Mouse (Mus musculus): ENCODE data around the gene Cd69. TPM values are rescaled to one million over a fixed set of nuclear protein-coding genes. Genes with fewer than 3 reads are reported as not detected.

Cd69 gene
- polyA plus RNA-seq, 1 experiment, result 4.8 TPM

DNA sequence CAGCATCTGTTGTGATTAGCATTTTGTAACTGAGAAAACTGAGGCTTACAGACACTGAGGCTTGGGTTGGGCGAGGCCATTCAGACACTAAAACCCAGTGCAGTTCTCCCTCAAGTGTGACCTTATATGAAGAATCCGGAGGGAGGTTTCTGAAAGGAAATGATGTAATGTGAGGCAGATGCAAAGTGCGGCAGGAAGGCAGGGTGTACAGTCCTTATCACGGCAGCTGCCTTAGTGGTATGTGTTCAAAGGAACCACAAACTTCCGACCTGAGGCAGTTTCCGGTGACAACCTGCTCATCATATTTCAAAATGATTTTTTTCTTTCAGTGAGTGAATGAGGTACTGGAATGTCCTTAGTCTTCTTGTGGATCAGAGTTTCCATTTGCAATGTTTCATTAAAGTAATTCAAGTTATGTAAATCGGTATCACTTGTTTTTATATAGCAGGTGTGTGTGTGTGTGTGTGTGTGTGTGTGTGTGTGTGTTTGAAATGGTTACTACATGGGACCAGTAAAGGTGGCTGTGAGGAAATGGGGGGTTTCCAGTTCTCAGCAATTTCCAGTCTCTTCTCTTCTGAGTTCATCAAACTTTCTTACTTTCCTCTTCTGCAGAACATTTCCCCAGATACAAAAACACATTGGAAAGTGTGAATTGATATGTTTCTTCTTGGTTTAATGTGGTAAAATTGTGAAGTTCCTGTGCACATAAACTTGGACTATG lies 9.3 kb upstream of the Cd69 start:
- TF ChIP-seq CTCF (IDR thresholded peaks at IDR 0.05; ENCODE audit: control insufficient read depth, insufficient read depth, low read length) (no peak), POLR2A (IDR thresholded peaks at IDR 0.05; ENCODE audit: borderline replicate concordance, control insufficient read depth, low read depth, low read length) (no peak)
- 3% methylated on average over 7 of the region's 7 CpGs for WGBS
- Histone ChIP-seq H3K4me3 (replicated peaks; ENCODE audit: control insufficient read depth, low read depth, low read length) (no peak overlapping the region), H3K27ac (ENCODE audit: control insufficient read depth, insufficient read depth, low read depth, low read length, poor library complexity) (no peak overlapping the region), H3K4me1 (ENCODE audit: control insufficient read depth, insufficient read depth, low read length) (no peaks in the 10 kb centered on the region; the same call in 1 of the 2 replicates)

DNA sequence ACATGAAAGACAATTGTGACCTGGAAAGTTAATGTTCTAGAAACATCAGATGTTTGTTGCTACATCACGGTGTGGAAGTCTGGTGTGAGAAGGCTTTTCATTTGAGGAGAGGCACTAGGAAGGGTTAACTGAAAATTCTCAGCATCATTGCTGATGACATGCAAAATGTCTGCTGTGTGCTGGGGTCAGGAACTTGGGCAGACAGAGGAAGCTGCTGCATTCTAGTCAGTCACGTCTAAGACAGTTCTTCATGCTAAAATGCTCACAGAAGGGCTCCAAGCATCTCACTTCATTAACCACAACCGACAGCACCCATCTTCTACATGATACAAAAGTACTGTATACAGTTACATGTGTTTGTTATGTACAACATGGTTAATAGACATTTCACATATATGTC lies 8.0 kb upstream of the Cd69 start:
- Histone ChIP-seq H3K4me1 (ENCODE audit: control insufficient read depth, insufficient read depth, low read length) (no peaks in the 10 kb centered on the region; the same call in 1 of the 2 replicates), H3K27ac (ENCODE audit: control insufficient read depth, insufficient read depth, low read depth, low read length, poor library complexity) (no peak overlapping the region), H3K4me3 (replicated peaks; ENCODE audit: control insufficient read depth, low read depth, low read length) (no peak overlapping the region)
- no peak for TF ChIP-seq CTCF (IDR thresholded peaks at IDR 0.05; ENCODE audit: control insufficient read depth, insufficient read depth, low read length)
- no peak for TF ChIP-seq POLR2A (IDR thresholded peaks at IDR 0.05; ENCODE audit: borderline replicate concordance, control insufficient read depth, low read depth, low read length)
- 48% methylated on average over 3 of the region's 3 CpGs for WGBS

- 58% methylated on average over 2 of the region's 2 CpGs for WGBS
- TF ChIP-seq CTCF (IDR thresholded peaks at IDR 0.05; ENCODE audit: control insufficient read depth, insufficient read depth, low read length), result no peak
- TF ChIP-seq POLR2A (IDR thresholded peaks at IDR 0.05; ENCODE audit: borderline replicate concordance, control insufficient read depth, low read depth, low read length), result no peak
- no peak overlapping the region for H3K27ac ChIP-seq (ENCODE audit: control insufficient read depth, insufficient read depth, low read depth, low read length, poor library complexity)
- peaks cover 3% of the 10 kb centered on the region for H3K4me1 ChIP-seq (ENCODE audit: control insufficient read depth, insufficient read depth, low read length)
- no peak overlapping the region for H3K4me3 ChIP-seq (replicated peaks; ENCODE audit: control insufficient read depth, low read depth, low read length)
Observed at GRCm38 (mm10) chr6:129276483-129276882, 1.2 kb upstream of the Cd69 start.

DNA sequence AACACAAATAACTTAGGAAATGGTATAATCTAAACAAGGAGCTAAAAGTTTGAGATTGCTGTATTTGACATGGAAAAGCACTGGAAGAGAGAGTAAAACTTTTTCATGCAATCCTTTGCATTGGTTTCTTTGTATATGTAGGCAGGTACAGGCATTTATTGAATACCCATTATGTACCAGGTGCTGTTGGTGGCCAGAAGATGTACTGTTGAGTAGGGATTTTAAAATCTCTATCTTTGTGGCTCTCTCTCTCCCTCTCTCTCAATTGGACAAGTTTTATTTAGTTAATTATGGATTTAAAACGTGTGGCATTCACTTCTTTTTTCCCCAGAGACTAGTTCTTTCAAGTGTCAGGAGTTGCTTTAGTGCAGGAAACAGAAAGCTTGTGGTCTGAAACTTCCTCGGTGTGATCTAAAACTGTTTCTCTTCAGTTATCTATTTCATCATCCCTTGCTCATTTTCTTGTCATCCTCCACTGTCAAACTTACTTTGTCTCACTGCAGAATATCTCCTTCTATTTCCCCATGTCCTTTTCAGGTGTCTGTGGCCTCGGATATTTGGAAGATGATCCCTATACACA lies 478 bp upstream of the Cd69 start:
- no peak overlapping the region for H3K4me3 ChIP-seq (replicated peaks; ENCODE audit: control insufficient read depth, low read depth, low read length)
- no peak for TF ChIP-seq CTCF (IDR thresholded peaks at IDR 0.05; ENCODE audit: control insufficient read depth, insufficient read depth, low read length)
- TF ChIP-seq POLR2A (IDR thresholded peaks at IDR 0.05; ENCODE audit: borderline replicate concordance, control insufficient read depth, low read depth, low read length), result no peak
- WGBS, result 3% methylated on average over 3 of the region's 3 CpGs
- H3K4me1 ChIP-seq (ENCODE audit: control insufficient read depth, insufficient read depth, low read length), result peaks cover 3% of the 10 kb centered on the region
- no peak overlapping the region for H3K27ac ChIP-seq (ENCODE audit: control insufficient read depth, insufficient read depth, low read depth, low read length, poor library complexity)

DNA sequence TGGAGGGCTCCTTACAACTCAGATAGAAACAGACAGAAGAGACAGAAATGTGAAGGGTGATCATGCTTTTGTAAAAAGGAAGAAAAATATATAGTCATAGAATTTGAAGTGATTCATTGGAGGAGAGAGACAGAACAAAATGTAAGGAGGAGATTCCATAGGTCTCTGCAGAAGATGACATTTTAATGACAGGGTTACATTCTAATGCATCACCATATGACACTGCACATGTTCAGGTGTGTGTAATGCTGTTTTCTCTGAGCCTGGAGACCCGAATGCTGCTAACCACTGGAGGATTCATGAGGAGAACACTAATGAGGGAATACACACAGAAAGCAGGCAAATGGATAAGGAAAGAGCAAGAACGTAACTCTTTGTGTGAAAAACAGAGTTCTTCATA lies 760 bp downstream of the Cd69 start:
- H3K4me1 ChIP-seq (ENCODE audit: control insufficient read depth, insufficient read depth, low read length), result peaks cover 3% of the 10 kb centered on the region
- 25% methylated on average over 2 of the region's 2 CpGs for WGBS
- H3K27ac ChIP-seq (ENCODE audit: control insufficient read depth, insufficient read depth, low read depth, low read length, poor library complexity), result no peak overlapping the region
- TF ChIP-seq POLR2A (IDR thresholded peaks at IDR 0.05; ENCODE audit: borderline replicate concordance, control insufficient read depth, low read depth, low read length) (no peak), CTCF (IDR thresholded peaks at IDR 0.05; ENCODE audit: control insufficient read depth, insufficient read depth, low read length) (no peak)
- H3K4me3 ChIP-seq (replicated peaks; ENCODE audit: control insufficient read depth, low read depth, low read length), result peak overlapping the region; percentile 45

DNA sequence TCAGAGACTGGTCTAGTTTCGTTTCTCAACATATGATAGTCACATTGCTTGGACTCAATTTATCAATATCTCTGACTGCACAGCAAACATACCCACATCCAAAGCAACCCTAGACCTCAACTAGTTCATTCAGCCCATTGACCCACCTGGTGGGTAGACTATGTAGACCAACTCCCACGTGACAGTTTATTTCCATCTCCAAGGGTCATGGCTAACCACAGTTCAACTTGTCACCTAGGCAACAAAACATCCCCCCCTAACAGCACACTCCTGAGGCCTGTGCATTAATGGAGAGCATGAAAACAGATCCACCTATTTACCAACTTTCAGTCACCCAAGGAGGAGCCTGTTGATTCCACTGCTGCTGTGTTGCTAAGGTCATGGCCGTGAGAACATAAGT lies 1.6 kb downstream of the Cd69 start:
- WGBS, result 17% methylated on average over 3 of the region's 3 CpGs
- peaks cover 3% of the 10 kb centered on the region for H3K4me1 ChIP-seq (ENCODE audit: control insufficient read depth, insufficient read depth, low read length)
- TF ChIP-seq POLR2A (IDR thresholded peaks at IDR 0.05; ENCODE audit: borderline replicate concordance, control insufficient read depth, low read depth, low read length), result no peak
- TF ChIP-seq CTCF (IDR thresholded peaks at IDR 0.05; ENCODE audit: control insufficient read depth, insufficient read depth, low read length), result no peak
- peak overlapping the region; percentile 37 for H3K4me3 ChIP-seq (replicated peaks; ENCODE audit: control insufficient read depth, low read depth, low read length)
- no peak overlapping the region for H3K27ac ChIP-seq (ENCODE audit: control insufficient read depth, insufficient read depth, low read depth, low read length, poor library complexity)

DNA sequence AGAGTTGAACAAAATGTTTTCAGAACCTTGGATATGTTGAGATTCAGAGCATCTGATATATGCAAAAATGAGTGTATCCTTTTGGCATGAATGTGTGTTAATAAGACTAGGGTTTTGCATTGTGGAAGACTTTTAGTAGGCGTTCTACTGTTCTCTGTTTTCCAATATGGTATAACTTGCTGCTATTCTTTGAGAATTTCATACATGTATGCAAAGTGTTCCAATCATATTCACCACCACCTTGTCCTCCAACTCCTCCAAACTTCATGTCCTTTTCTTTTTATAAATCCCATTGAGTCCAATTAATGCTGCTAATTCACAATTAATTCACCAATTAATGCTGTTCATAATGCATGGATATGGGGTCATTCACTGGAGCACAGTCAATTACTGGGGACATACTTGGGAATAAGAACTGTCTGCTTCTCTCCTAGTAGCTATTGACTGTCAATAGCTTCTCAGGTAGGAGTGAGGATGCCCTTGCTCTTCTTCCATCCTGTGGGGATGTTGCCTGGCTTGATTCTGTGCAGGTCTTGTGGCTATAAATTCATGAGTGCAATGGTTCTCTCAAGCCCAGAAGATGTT lies 8.7 kb downstream of the Cd69 start:
- H3K4me1 ChIP-seq (ENCODE audit: control insufficient read depth, insufficient read depth, low read length), result no peaks in the 10 kb centered on the region; the same call in 1 of the 2 replicates
- TF ChIP-seq CTCF (IDR thresholded peaks at IDR 0.05; ENCODE audit: control insufficient read depth, insufficient read depth, low read length), result no peak
- no peak for TF ChIP-seq POLR2A (IDR thresholded peaks at IDR 0.05; ENCODE audit: borderline replicate concordance, control insufficient read depth, low read depth, low read length)
- H3K27ac ChIP-seq (ENCODE audit: control insufficient read depth, insufficient read depth, low read depth, low read length, poor library complexity), result no peak overlapping the region
- H3K4me3 ChIP-seq (replicated peaks; ENCODE audit: control insufficient read depth, low read depth, low read length), result no peak overlapping the region
- 68% methylated on average over 1 of the region's 1 CpGs for WGBS

DNA sequence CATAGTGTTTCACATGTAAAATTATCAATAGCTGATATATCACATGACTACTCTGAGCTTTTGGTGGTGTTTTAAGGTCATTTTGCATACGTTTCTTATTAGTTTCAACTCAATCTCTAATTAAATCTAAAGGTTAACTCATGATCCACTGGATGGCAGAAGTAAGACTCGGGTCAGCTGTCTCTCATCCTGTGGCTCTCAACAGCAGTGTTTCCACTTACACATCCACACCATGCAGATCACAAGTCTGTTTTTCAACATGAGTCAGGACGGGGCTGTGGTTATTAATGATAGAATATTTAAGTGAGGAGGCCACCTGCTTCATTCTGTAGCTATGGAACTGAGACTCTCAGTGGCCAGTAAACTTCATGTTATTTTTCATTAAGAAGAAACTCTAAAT lies 9.4 kb downstream of the Cd69 start:
- TF ChIP-seq CTCF (IDR thresholded peaks at IDR 0.05; ENCODE audit: control insufficient read depth, insufficient read depth, low read length), result no peak
- TF ChIP-seq POLR2A (IDR thresholded peaks at IDR 0.05; ENCODE audit: borderline replicate concordance, control insufficient read depth, low read depth, low read length), result no peak
- Histone ChIP-seq H3K4me1 (ENCODE audit: control insufficient read depth, insufficient read depth, low read length) (no peaks in the 10 kb centered on the region; the same call in 1 of the 2 replicates), H3K27ac (ENCODE audit: control insufficient read depth, insufficient read depth, low read depth, low read length, poor library complexity) (no peak overlapping the region), H3K4me3 (replicated peaks; ENCODE audit: control insufficient read depth, low read depth, low read length) (no peak overlapping the region)
- 51% methylated on average over 3 of the region's 3 CpGs for WGBS
